Mouse (Mus musculus): Measurements from ENCODE around the gene Tkfc. TPM values are rescaled to one million over a fixed set of nuclear protein-coding genes. Genes with fewer than 3 reads are reported as not detected.

The Tkfc gene
- polyA plus RNA-seq, 1 experiment from 2014 or later = 20.0 TPM

GRCm38 (mm10) chr19:10539454-10539853 is 66.0 kb downstream of the Tkfc start:
- 96% methylated on average over 5 of the region's 5 CpGs for WGBS
- peaks cover 9% of the 10 kb centered on the region for H3K36me3 ChIP-seq (replicated peaks; ENCODE audit: control insufficient read depth, insufficient read depth, low read depth, low read length)
- ATAC-seq (replicated peaks; ENCODE audit: insufficient number of reproducible peaks, low FRiP score, low TSS enrichment, low read depth) = no peak
- H3K9ac ChIP-seq (replicated peaks; ENCODE audit: low read length) = no peak overlapping the region
- DNase-seq (ENCODE audit: low spot score) = no peak
- no peaks in the 10 kb centered on the region for H3K9me3 ChIP-seq (replicated peaks; ENCODE audit: control insufficient read depth, low read length)
- H3K4me3 ChIP-seq (ENCODE audit: low read depth, low read length) = no peak overlapping the region
- H3K27ac ChIP-seq (replicated peaks; ENCODE audit: low read depth, low read length) = no peak overlapping the region
- no peaks in the 10 kb centered on the region for H3K27me3 ChIP-seq (ENCODE audit: control insufficient read depth, insufficient read depth, low read length)
- no peak overlapping the region for H3K4me2 ChIP-seq (ENCODE audit: low read depth, low read length)
- no peaks in the 10 kb centered on the region for H3K4me1 ChIP-seq (ENCODE audit: control insufficient read depth, insufficient read depth, low read length)

Other genes starting within 250 kb of the Tkfc start
- gene Syt7, start 216.6 kb downstream of the Tkfc start, polyA plus RNA-seq (2014; fragmentation: Nextera tagmentation; extraction: Ambion mirVana) = 2.2 and 2.7 TPM in 2 replicates
- gene Lrrc10b, start 148.2 kb downstream of the Tkfc start, polyA plus RNA-seq (2014; fragmentation: Nextera tagmentation; extraction: Ambion mirVana) = 0.13 and 0.20 TPM in 2 replicates
- 0.32 TPM in 1 of 2 replicates, not detected in the other for gene Ppp1r32, start 122.7 kb downstream of the Tkfc start, polyA plus RNA-seq (2014; fragmentation: Nextera tagmentation; extraction: Ambion mirVana)
- 61.7 and 64.6 TPM in 2 replicates for gene Cpsf7, start 80.4 kb downstream of the Tkfc start, polyA plus RNA-seq (2014; fragmentation: Nextera tagmentation; extraction: Ambion mirVana)
- 60.4 and 66.2 TPM in 2 replicates for gene Sdhaf2, start 79.5 kb downstream of the Tkfc start, polyA plus RNA-seq (2014; fragmentation: Nextera tagmentation; extraction: Ambion mirVana)
- gene Tmem216, start 49.4 kb downstream of the Tkfc start, polyA plus RNA-seq (2014; fragmentation: Nextera tagmentation; extraction: Ambion mirVana) = 65.2 and 69.0 TPM in 2 replicates
- 13.7 and 13.8 TPM in 2 replicates for gene Cyb561a3, start 28.5 kb downstream of the Tkfc start, polyA plus RNA-seq (2014; fragmentation: Nextera tagmentation; extraction: Ambion mirVana)
- gene Tmem138, start 28.3 kb downstream of the Tkfc start, polyA plus RNA-seq (2014; fragmentation: Nextera tagmentation; extraction: Ambion mirVana) = 48.8 and 49.3 TPM in 2 replicates
- gene Ddb1, start 327 bp downstream of the Tkfc start, polyA plus RNA-seq (2014; fragmentation: Nextera tagmentation; extraction: Ambion mirVana) = 400 and 408 TPM in 2 replicates
- gene Vwce, start 28.6 kb upstream of the Tkfc start, polyA plus RNA-seq (2014; fragmentation: Nextera tagmentation; extraction: Ambion mirVana) = 0.73 and 0.96 TPM in 2 replicates
- not detected in 2 replicates for gene Pga5, start 72.4 kb upstream of the Tkfc start, polyA plus RNA-seq (2014; fragmentation: Nextera tagmentation; extraction: Ambion mirVana)
- 26.2 and 31.8 TPM in 2 replicates for gene Vps37c, start 83.1 kb upstream of the Tkfc start, polyA plus RNA-seq (2014; fragmentation: Nextera tagmentation; extraction: Ambion mirVana)
- gene Cd5, start 133.3 kb upstream of the Tkfc start, polyA plus RNA-seq (2014; fragmentation: Nextera tagmentation; extraction: Ambion mirVana) = 0.15 TPM in 1 of 2 replicates, not detected in the other
- gene Cd6, start 224.4 kb upstream of the Tkfc start, polyA plus RNA-seq (2014; fragmentation: Nextera tagmentation; extraction: Ambion mirVana) = not detected in 2 replicates
- 0.24 and 0.67 TPM in 2 replicates for gene Slc15a3, start 234.1 kb upstream of the Tkfc start, polyA plus RNA-seq (2014; fragmentation: Nextera tagmentation; extraction: Ambion mirVana)

Measured in embryonic facial prominence, embryonic 11.5 days (tissue).